Mouse (Mus musculus): ENCODE measurements around the gene Tollip.

GRCm38 (mm10) chr7:141911305-141911704 is 7.0 kb downstream of the Tollip start:
- TF ChIP-seq CTCF (IDR thresholded peaks at IDR 0.05; ENCODE audit: low read depth), result no peak
- TF ChIP-seq EP300 (IDR thresholded peaks at IDR 0.05; ENCODE audit: low read depth), result no peak

All from liver, postnatal 0 days (tissue).